Mouse (Mus musculus): ENCODE results near the gene Slc22a22. TPM values are rescaled to one million over a fixed set of nuclear protein-coding genes. Genes with fewer than 3 reads are reported as not detected.

Gene Slc22a22
- polyA plus RNA-seq, 1 experiment from 2014 or later: not detected

GRCm38 (mm10) chr15:57205315-57205714, 272.1 kb downstream of the Slc22a22 start:
- ATAC-seq: no peak
- H3K4me3 ChIP-seq (ENCODE audit: low read depth, low read length): no peak overlapping the region
- H3K9me3 ChIP-seq (ENCODE audit: control insufficient read depth): no peaks in the 10 kb centered on the region
- WGBS: 45% methylated on average over 3 of the region's 3 CpGs
- H3K9ac ChIP-seq (ENCODE audit: low read depth, low read length): no peak overlapping the region
- no peaks in the 10 kb centered on the region for H3K36me3 ChIP-seq (ENCODE audit: control insufficient read depth, insufficient read depth)
- H3K4me2 ChIP-seq (replicated peaks; ENCODE audit: low read depth): no peak overlapping the region
- H3K4me1 ChIP-seq (replicated peaks; ENCODE audit: control insufficient read depth, insufficient read depth, low read length): no peaks in the 10 kb centered on the region
- H3K27me3 ChIP-seq (replicated peaks; ENCODE audit: control insufficient read depth, insufficient read depth, low read length): no peaks in the 10 kb centered on the region
- no peak for TF ChIP-seq CTCF (IDR thresholded peaks at IDR 0.05; ENCODE audit: low read depth)
- no peak overlapping the region for H3K27ac ChIP-seq (ENCODE audit: low read depth, low read length)

- Histone ChIP-seq H3K4me2 (replicated peaks; ENCODE audit: low read depth) (no peak overlapping the region), H3K36me3 (ENCODE audit: control insufficient read depth, insufficient read depth) (no peaks in the 10 kb centered on the region), H3K9me3 (ENCODE audit: control insufficient read depth) (no peaks in the 10 kb centered on the region), H3K9ac (ENCODE audit: low read depth, low read length) (no peak overlapping the region), H3K4me1 (replicated peaks; ENCODE audit: control insufficient read depth, insufficient read depth, low read length) (no peaks in the 10 kb centered on the region), H3K27me3 (replicated peaks; ENCODE audit: control insufficient read depth, insufficient read depth, low read length) (no peaks in the 10 kb centered on the region), H3K27ac (ENCODE audit: low read depth, low read length) (no peak overlapping the region), H3K4me3 (ENCODE audit: low read depth, low read length) (no peak overlapping the region)
- no peak for ATAC-seq
- TF ChIP-seq CTCF (IDR thresholded peaks at IDR 0.05; ENCODE audit: low read depth): no peak
Observed at GRCm38 (mm10) chr15:57204444-57204930, 272.9 kb downstream of the Slc22a22 start.
